Mouse (Mus musculus): Measurements from ENCODE around the gene Slc12a5.

- TF ChIP-seq CTCF (conservative IDR thresholded peaks at IDR 0.05; ENCODE audit: low read length) (peak; percentile 92), POU5F1 (IDR thresholded peaks at IDR 0.05; ENCODE audit: borderline replicate concordance, low read length) (no peak), NANOG (IDR thresholded peaks at IDR 0.05; ENCODE audit: borderline replicate concordance, low read length) (no peak)
These were observed 36.3 kb upstream of the Slc12a5 start for GRCm38 (mm10) chr2:164924100-164924857.

All from E14TG2a.4 (cell line).